ENCODE assay signal across 12 mouse cellular contexts in the genomic region with DNA sequence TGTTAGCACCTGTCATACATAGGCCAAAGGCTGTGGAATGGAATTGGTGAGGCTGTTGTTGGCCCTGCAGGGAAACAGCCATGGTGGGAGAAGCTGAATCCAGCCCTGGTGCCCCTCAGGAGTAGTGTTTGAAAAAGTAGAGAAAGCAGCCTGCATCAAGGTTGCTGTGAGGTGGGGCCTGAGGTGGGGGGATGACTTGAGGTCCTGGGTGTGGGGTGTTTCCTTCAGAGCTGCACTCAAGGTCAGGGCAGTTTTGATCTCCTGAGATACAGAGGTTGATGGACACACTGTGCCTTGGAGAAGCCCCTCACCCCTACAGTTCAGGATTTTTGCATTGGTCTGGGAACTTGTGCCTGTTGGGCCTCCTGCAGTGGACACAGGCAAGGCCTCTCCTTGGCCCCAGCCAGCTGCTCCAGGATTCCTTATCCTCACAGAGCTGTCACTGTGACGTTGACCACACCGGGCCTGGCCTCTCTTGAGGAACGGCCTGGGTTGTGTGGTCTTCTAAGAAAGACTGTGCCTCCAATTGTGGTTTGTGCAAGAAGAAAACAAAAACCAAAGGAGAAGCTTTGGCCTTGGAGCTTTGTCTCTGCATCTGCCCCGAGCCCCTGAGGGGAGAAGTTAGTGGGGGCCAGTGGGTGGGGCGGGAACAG. TPM values are rescaled to one million over a fixed set of nuclear protein-coding genes. Genes with fewer than 3 reads are reported as not detected.
DNase-seq lines count a peak whose midpoint lies in the region; ATAC-seq and TF ChIP-seq lines count a peak whose summit lies in the region.
"Had no signal": no experiment of that assay in that cellular context is flagged by ENCODE, and none has a peak within 500 bp of the region (broad histone marks: within the 10 kb centered on the region; RNA-seq: fewer than 3 reads in every experiment).

No protein-coding gene starts in this region.

- H3K9ac ChIP-seq in kidney, embryonic 16.5 days (replicated peaks; ENCODE audit: low read length): 0 out of 2 replicates have a peak overlapping the region, but pooled peaks have one; percentile 26
- peak overlapping the region; percentile 19; the same call in 1 of the 2 replicates for H3K9ac ChIP-seq in limb, embryonic 13.5 days
- H3K9ac ChIP-seq: hindbrain, embryonic 12.5 days had no signal

- H3K4me2 ChIP-seq in kidney, embryonic 16.5 days (replicated peaks; ENCODE audit: low read depth, low read length): no peak overlapping the region
- no peak overlapping the region for H3K4me2 ChIP-seq in limb, embryonic 13.5 days (replicated peaks)
- H3K4me2 ChIP-seq: hindbrain, embryonic 12.5 days had no signal

- TF ChIP-seq CTCF in thymus, adult 2 months (IDR thresholded peaks at IDR 0.05; ENCODE audit: borderline replicate concordance, control insufficient read depth, extremely low read depth, insufficient read depth, low read length, poor library complexity): no peak

- H3K9me3 ChIP-seq in kidney, embryonic 16.5 days (ENCODE audit: low read length): no peaks in the 10 kb centered on the region
- no peaks in the 10 kb centered on the region for H3K9me3 ChIP-seq in limb, embryonic 13.5 days
- H3K9me3 ChIP-seq: hindbrain, embryonic 12.5 days had no signal

- H3K27ac ChIP-seq in kidney, embryonic 16.5 days (ENCODE audit: low read length): peak overlapping the region; percentile 91; the same call in 1 of the 2 replicates
- peak overlapping the region; percentile 22; the same call in 1 of the 2 replicates for H3K27ac ChIP-seq in limb, embryonic 13.5 days
- H3K27ac ChIP-seq in thymus, adult 2 months (ENCODE audit: control insufficient read depth, insufficient read depth, low read length): no peak overlapping the region
- H3K27ac ChIP-seq: hindbrain, embryonic 12.5 days had no signal

- no peaks in the 10 kb centered on the region for H3K27me3 ChIP-seq in kidney, embryonic 16.5 days (ENCODE audit: insufficient read depth, low read length)
- H3K27me3 ChIP-seq in limb, embryonic 13.5 days: no peaks in the 10 kb centered on the region
- no peaks in the 10 kb centered on the region for H3K27me3 ChIP-seq in thymus, adult 2 months (ENCODE audit: control insufficient read depth, insufficient read depth, low read length)
- H3K27me3 ChIP-seq: hindbrain, embryonic 12.5 days had no signal

- H3K4me1 ChIP-seq in kidney, embryonic 16.5 days (ENCODE audit: insufficient read depth, low read length): peaks cover 66% of the 10 kb centered on the region
- H3K4me1 ChIP-seq in limb, embryonic 13.5 days: peaks cover 79% of the 10 kb centered on the region
- H3K4me1 ChIP-seq in thymus, adult 2 months (replicated peaks; ENCODE audit: control insufficient read depth, insufficient read depth, low read length): peaks cover 39% of the 10 kb centered on the region

- DNase-seq in cerebellum, adult 9-10 months: peak; percentile 30
- DNase-seq in cerebellum, postnatal 14 days: no peak
- no peak for DNase-seq in kidney, postnatal 25 days
- no peak for DNase-seq in embryo, embryonic 9.5 days (ENCODE audit: extremely low spot score)
- no peak for DNase-seq in thymus, adult 2 months
- DNase-seq: cerebellum, adult 11 months had no signal

- H3K36me3 ChIP-seq in kidney, embryonic 16.5 days (ENCODE audit: insufficient read depth, low read length): peaks cover 21% of the 10 kb centered on the region
- peaks cover 44% of the 10 kb centered on the region for H3K36me3 ChIP-seq in limb, embryonic 13.5 days
- peaks cover 14% of the 10 kb centered on the region; the same call in 1 of the 2 replicates for H3K36me3 ChIP-seq in thymus, adult 2 months (ENCODE audit: control insufficient read depth, insufficient read depth, low read length)

- ATAC-seq in kidney, embryonic 16.5 days (ENCODE audit: low FRiP score, low TSS enrichment): no peak
- ATAC-seq in common myeloid progenitor, adult 5-6 weeks (replicated peaks; ENCODE audit: low read depth, poor library complexity, severe bottlenecking): peak; percentile 29
- ATAC-seq in limb, embryonic 13.5 days (ENCODE audit: low FRiP score, low read depth): no peak

- no peak for TF ChIP-seq POLR2A in thymus, adult 2 months (IDR thresholded peaks at IDR 0.05; ENCODE audit: control insufficient read depth, extremely low read depth, insufficient read depth, low read length, poor library complexity)

- 62% methylated on average over 5 of the region's 5 CpGs for WGBS in kidney, embryonic 16.5 days
- WGBS in limb, embryonic 13.5 days: 53% methylated on average over 5 of the region's 5 CpGs
- WGBS in thymus, adult 2 months: 39% methylated on average over 5 of the region's 5 CpGs

- no peak overlapping the region for H3K4me3 ChIP-seq in kidney, embryonic 16.5 days (ENCODE audit: low read length)
- H3K4me3 ChIP-seq in limb, embryonic 13.5 days: no peak overlapping the region
- H3K4me3 ChIP-seq in thymus, adult 2 months (ENCODE audit: control insufficient read depth, insufficient read depth, low read length): no peak overlapping the region
- H3K4me3 ChIP-seq: erythroblast, embryonic 14.5 days; hindbrain, embryonic 12.5 days had no signal

RNA-seq across cellular contexts. Expression of a gene that starts 10.1 kb away (rescaled TPM):
- polyA plus RNA-seq in kidney, embryonic 16.5 days (2015; fragmentation: Nextera tagmentation; extraction: Ambion mirVana): 70.5 and 76.1 TPM in 2 replicates
- total RNA-seq in common myeloid progenitor, adult 5-6 weeks (2017): 33.9 and 42.8 TPM in 2 replicates
- 78.2 and 78.9 TPM in 2 replicates for polyA plus RNA-seq in limb, embryonic 13.5 days (2015; fragmentation: Nextera tagmentation; extraction: Ambion mirVana)
- polyA plus RNA-seq in thymus, adult 2 months (2012; rRNA removed): 179 and 182 TPM in 2 replicates

RNA-seq across cellular contexts. Expression of a gene that starts 11.9 kb away (rescaled TPM):
- 0.17 and 0.22 TPM in 2 replicates for polyA plus RNA-seq in kidney, embryonic 16.5 days (2015; fragmentation: Nextera tagmentation; extraction: Ambion mirVana)
- total RNA-seq in common myeloid progenitor, adult 5-6 weeks (2017): not detected in 2 replicates
- 0.32 and 0.56 TPM in 2 replicates for polyA plus RNA-seq in limb, embryonic 13.5 days (2015; fragmentation: Nextera tagmentation; extraction: Ambion mirVana)
- 0.97 and 1.3 TPM in 2 replicates for polyA plus RNA-seq in thymus, adult 2 months (2012; rRNA removed)
- total RNA-seq: megakaryocyte progenitor cell, adult 5-6 weeks had no signal

RNA-seq across cellular contexts. Expression of a gene that starts 42.0 kb away (rescaled TPM):
- polyA plus RNA-seq in kidney, embryonic 16.5 days (2015; fragmentation: Nextera tagmentation; extraction: Ambion mirVana): 102 and 103 TPM in 2 replicates
- 40.2 and 42.3 TPM in 2 replicates for total RNA-seq in common myeloid progenitor, adult 5-6 weeks (2017)
- 80.8 and 81.1 TPM in 2 replicates for polyA plus RNA-seq in limb, embryonic 13.5 days (2015; fragmentation: Nextera tagmentation; extraction: Ambion mirVana)
- 42.1 and 45.2 TPM in 2 replicates for polyA plus RNA-seq in thymus, adult 2 months (2012; rRNA removed)

RNA-seq across cellular contexts. Expression of a gene that starts 52.6 kb away (rescaled TPM):
- polyA plus RNA-seq in kidney, embryonic 16.5 days (2015; fragmentation: Nextera tagmentation; extraction: Ambion mirVana): 52.8 and 58.2 TPM in 2 replicates
- total RNA-seq in common myeloid progenitor, adult 5-6 weeks (2017): 27.4 and 28.0 TPM in 2 replicates
- polyA plus RNA-seq in limb, embryonic 13.5 days (2015; fragmentation: Nextera tagmentation; extraction: Ambion mirVana): 65.5 and 66.9 TPM in 2 replicates
- polyA plus RNA-seq in thymus, adult 2 months (2012; rRNA removed): 13.7 and 15.7 TPM in 2 replicates

RNA-seq across cellular contexts. Expression of a gene that starts 52.7 kb away (rescaled TPM):
- polyA plus RNA-seq in kidney, embryonic 16.5 days (2015; fragmentation: Nextera tagmentation; extraction: Ambion mirVana): 0.76 and 0.94 TPM in 2 replicates
- total RNA-seq in common myeloid progenitor, adult 5-6 weeks (2017): not detected in 2 replicates
- polyA plus RNA-seq in limb, embryonic 13.5 days (2015; fragmentation: Nextera tagmentation; extraction: Ambion mirVana): 1.0 and 1.1 TPM in 2 replicates
- 0.08 and 0.13 TPM in 2 replicates for polyA plus RNA-seq in thymus, adult 2 months (2012; rRNA removed)
- total RNA-seq: megakaryocyte progenitor cell, adult 5-6 weeks had no signal
- polyA plus RNA-seq: erythroblast, embryonic 14.5 days had no signal
